Mouse (Mus musculus): ENCODE data around the gene Uqcr10. TPM values are rescaled to one million over a fixed set of nuclear protein-coding genes. Genes with fewer than 3 reads are reported as not detected.

Gene Uqcr10
- polyA plus RNA-seq (2012; rRNA removed): 492 and 641 TPM in 2 replicates

DNA sequence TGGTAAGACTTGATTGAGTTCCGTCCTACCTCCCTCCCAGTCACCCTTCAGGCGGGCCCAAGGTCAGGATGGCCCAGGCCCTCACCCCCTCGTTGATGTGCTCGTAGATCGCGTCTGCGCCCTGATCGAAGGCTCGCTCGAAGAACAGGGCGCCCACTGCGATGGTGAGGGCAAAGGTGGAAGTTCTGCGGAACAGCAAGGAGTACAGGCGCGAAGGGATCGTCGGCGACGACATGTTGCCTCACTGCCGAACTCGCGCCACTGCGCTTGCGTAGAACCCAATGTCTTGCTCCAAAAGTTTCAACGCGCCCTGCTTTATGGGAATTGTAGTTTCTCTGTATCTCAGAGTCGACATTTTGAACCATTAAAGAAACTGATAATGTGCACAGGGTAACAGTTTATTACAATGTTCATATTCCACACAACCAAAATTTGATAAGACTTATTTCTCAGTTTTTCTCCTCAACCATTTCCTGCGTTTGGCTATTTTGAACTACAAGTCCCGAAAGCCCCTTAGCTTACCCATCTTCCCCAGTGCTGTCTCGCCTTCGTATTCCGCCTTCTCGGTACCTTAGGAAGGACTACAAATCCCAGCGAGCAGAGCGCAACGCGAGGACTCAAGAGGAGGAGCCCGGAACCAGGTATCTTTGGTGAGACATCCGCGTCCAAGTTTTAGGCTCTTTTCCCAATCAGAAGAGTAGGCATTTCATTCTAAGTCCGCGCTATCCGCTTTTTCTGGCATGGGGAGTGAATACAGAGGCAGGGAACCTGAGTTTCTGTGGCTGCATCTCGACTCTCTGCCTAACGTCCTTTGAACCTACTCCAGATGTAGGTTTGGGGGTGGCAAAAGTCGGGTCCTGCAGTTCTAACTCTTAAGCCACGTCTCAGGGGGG lies at the start of gene Uqcr10, which contains the start of gene Zmat5:
Uqcr10 (minus strand) TSS at position 271 of the 893 bp plus-strand sequence.
Zmat5 (plus strand) TSS at position 607 of the 893 bp plus-strand sequence.
- H3K4me1 ChIP-seq (ENCODE audit: control insufficient read depth, insufficient read depth, insufficient read length, low read length): peaks cover 4% of the 10 kb centered on the region; the same call in 1 of the 2 replicates
- peak within 1 kb of the TSS; percentile 88 for H3K27ac ChIP-seq (ENCODE audit: insufficient read depth, low read depth, low read length)
- peak; percentile 4; the same call in 1 of the 2 replicates for TF ChIP-seq CTCF (IDR thresholded peaks at IDR 0.05; ENCODE audit: extremely low read depth, insufficient read length, insufficient replicate concordance, low read depth, low read length)
- peak; percentile 92 for TF ChIP-seq POLR2A (IDR thresholded peaks at IDR 0.05; ENCODE audit: low read depth, low read length)
- peaks cover 18% of the 10 kb centered on the region for H3K36me3 ChIP-seq (ENCODE audit: control insufficient read depth, insufficient read depth, low read length)
- under 1% methylated on average over 47 of the region's 47 CpGs for WGBS
- H3K4me3 ChIP-seq (ENCODE audit: low read depth, low read length): peak within 1 kb of the TSS; percentile 77
- H3K27me3 ChIP-seq (ENCODE audit: control insufficient read depth, insufficient read depth, low read length): no peaks in the 10 kb centered on the region

DNA sequence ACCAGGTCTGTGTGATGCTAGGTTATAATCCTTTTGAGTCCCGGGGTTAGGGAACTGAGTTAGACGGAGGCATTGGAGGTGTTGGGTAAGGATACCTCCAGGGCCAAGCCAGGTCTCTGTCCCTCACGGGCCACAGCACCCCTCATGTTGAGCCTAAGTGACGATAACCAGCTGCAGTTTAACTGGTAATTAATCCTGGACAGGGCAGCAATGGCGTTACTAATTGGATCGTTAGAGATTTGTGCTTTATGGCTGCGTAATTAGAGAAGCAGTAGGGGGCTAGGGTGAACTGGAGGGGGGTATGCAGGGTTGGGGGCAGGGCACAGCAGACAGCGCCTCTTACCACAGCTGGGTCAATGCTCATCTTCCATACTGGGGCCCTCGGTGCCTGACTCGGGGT lies 48.7 kb upstream of the Uqcr10 start:
- 53% methylated on average over 10 of the region's 10 CpGs for WGBS
- Histone ChIP-seq H3K27me3 (ENCODE audit: control insufficient read depth, insufficient read depth, low read length) (peaks cover 16% of the 10 kb centered on the region), H3K27ac (ENCODE audit: insufficient read depth, low read depth, low read length) (no peak overlapping the region), H3K4me3 (ENCODE audit: low read depth, low read length) (no peak overlapping the region), H3K36me3 (ENCODE audit: control insufficient read depth, insufficient read depth, low read length) (no peaks in the 10 kb centered on the region), H3K4me1 (ENCODE audit: control insufficient read depth, insufficient read depth, insufficient read length, low read length) (no peaks in the 10 kb centered on the region)
- TF ChIP-seq CTCF (IDR thresholded peaks at IDR 0.05; ENCODE audit: extremely low read depth, insufficient read length, insufficient replicate concordance, low read depth, low read length): no peak
- TF ChIP-seq POLR2A (IDR thresholded peaks at IDR 0.05; ENCODE audit: low read depth, low read length): no peak

DNA sequence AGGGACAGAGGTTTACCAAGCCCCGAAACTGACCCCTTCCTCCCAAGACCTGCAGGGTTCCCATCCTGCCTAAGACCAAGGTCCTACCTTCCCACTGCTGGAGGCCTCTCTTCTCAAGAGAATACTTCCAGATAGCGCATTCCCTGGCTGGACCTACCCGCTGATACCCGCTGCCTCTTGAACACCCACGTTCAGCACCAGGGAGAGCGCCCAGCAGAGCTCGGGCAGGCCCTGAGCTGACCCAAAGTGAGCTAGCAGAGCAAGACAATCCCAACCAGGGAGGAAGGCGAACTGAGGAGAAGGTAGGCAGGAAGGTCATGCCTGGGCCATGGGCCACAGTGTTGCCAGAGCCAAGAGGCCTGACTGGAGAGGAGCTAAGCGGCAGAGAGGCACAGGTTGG lies 46.1 kb upstream of the Uqcr10 start:
- H3K27ac ChIP-seq (ENCODE audit: insufficient read depth, low read depth, low read length): no peak overlapping the region
- H3K4me1 ChIP-seq (ENCODE audit: control insufficient read depth, insufficient read depth, insufficient read length, low read length): no peaks in the 10 kb centered on the region
- TF ChIP-seq POLR2A (IDR thresholded peaks at IDR 0.05; ENCODE audit: low read depth, low read length) (no peak), CTCF (IDR thresholded peaks at IDR 0.05; ENCODE audit: extremely low read depth, insufficient read length, insufficient replicate concordance, low read depth, low read length) (no peak)
- WGBS: 3% methylated on average over 9 of the region's 9 CpGs
- no peaks in the 10 kb centered on the region for H3K36me3 ChIP-seq (ENCODE audit: control insufficient read depth, insufficient read depth, low read length)
- no peak overlapping the region for H3K4me3 ChIP-seq (ENCODE audit: low read depth, low read length)
- peaks cover 41% of the 10 kb centered on the region for H3K27me3 ChIP-seq (ENCODE audit: control insufficient read depth, insufficient read depth, low read length)

GRCm38 (mm10) chr11:4747285-4747684 lies 43.1 kb upstream of the Uqcr10 start:
- TF ChIP-seq CTCF (IDR thresholded peaks at IDR 0.05; ENCODE audit: extremely low read depth, insufficient read length, insufficient replicate concordance, low read depth, low read length): no peak
- TF ChIP-seq POLR2A (IDR thresholded peaks at IDR 0.05; ENCODE audit: low read depth, low read length): no peak
- Histone ChIP-seq H3K27me3 (ENCODE audit: control insufficient read depth, insufficient read depth, low read length) (peaks cover 44% of the 10 kb centered on the region), H3K4me3 (ENCODE audit: low read depth, low read length) (no peak overlapping the region), H3K36me3 (ENCODE audit: control insufficient read depth, insufficient read depth, low read length) (no peaks in the 10 kb centered on the region), H3K27ac (ENCODE audit: insufficient read depth, low read depth, low read length) (no peak overlapping the region), H3K4me1 (ENCODE audit: control insufficient read depth, insufficient read depth, insufficient read length, low read length) (no peaks in the 10 kb centered on the region)
- WGBS: 7% methylated on average over 12 of the region's 12 CpGs

DNA sequence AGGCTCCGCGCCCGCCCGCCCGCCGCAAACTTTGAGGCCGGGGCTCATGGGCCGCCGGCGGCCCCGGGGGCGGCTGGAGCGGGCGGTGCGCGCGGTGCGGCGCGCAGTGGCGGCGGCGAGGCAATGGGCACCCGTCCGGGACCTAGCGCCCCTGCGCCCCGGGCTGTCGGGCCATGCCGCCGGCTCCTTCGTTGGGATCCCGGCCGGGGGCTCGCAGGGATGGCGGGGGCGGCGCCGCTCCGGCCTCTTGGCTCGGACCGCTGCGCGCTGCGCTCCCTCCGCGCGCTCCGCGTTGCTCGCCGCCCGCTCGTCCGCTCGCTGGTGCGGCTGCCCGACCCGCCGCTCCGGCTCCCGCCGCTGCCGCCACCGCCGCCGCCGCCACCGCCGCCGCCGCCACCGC lies 42.6 kb upstream of the Uqcr10 start, which contains the start of gene Cabp7:
Cabp7 (minus strand) TSS at position 46 of the 400 bp plus-strand sequence.
- no peak within 1 kb of the TSS for H3K27ac ChIP-seq (ENCODE audit: insufficient read depth, low read depth, low read length)
- peaks cover 44% of the 10 kb centered on the region for H3K27me3 ChIP-seq (ENCODE audit: control insufficient read depth, insufficient read depth, low read length)
- 2% methylated on average over 43 of the region's 73 CpGs for WGBS
- H3K36me3 ChIP-seq (ENCODE audit: control insufficient read depth, insufficient read depth, low read length): no peaks in the 10 kb centered on the region
- no peaks in the 10 kb centered on the region for H3K4me1 ChIP-seq (ENCODE audit: control insufficient read depth, insufficient read depth, insufficient read length, low read length)
- TF ChIP-seq CTCF (IDR thresholded peaks at IDR 0.05; ENCODE audit: extremely low read depth, insufficient read length, insufficient replicate concordance, low read depth, low read length) (no peak), POLR2A (IDR thresholded peaks at IDR 0.05; ENCODE audit: low read depth, low read length) (no peak)
- H3K4me3 ChIP-seq (ENCODE audit: low read depth, low read length): peak within 1 kb of the TSS; percentile 34

- 2% methylated on average over 39 of the region's 39 CpGs for WGBS
- no peaks in the 10 kb centered on the region for H3K4me1 ChIP-seq (ENCODE audit: control insufficient read depth, insufficient read depth, insufficient read length, low read length)
- H3K27me3 ChIP-seq (ENCODE audit: control insufficient read depth, insufficient read depth, low read length): peaks cover 44% of the 10 kb centered on the region
- no peaks in the 10 kb centered on the region for H3K36me3 ChIP-seq (ENCODE audit: control insufficient read depth, insufficient read depth, low read length)
- TF ChIP-seq POLR2A (IDR thresholded peaks at IDR 0.05; ENCODE audit: low read depth, low read length): no peak
- no peak for TF ChIP-seq CTCF (IDR thresholded peaks at IDR 0.05; ENCODE audit: extremely low read depth, insufficient read length, insufficient replicate concordance, low read depth, low read length)
- H3K4me3 ChIP-seq (ENCODE audit: low read depth, low read length): no peak overlapping the region
- H3K27ac ChIP-seq (ENCODE audit: insufficient read depth, low read depth, low read length): no peak overlapping the region
These were observed 41.8 kb upstream of the Uqcr10 start for GRCm38 (mm10) chr11:4745969-4746368.

- H3K4me3 ChIP-seq (ENCODE audit: low read depth, low read length): no peak overlapping the region
- H3K27me3 ChIP-seq (ENCODE audit: control insufficient read depth, insufficient read depth, low read length): peaks cover 39% of the 10 kb centered on the region
- no peak for TF ChIP-seq POLR2A (IDR thresholded peaks at IDR 0.05; ENCODE audit: low read depth, low read length)
- no peak for TF ChIP-seq CTCF (IDR thresholded peaks at IDR 0.05; ENCODE audit: extremely low read depth, insufficient read length, insufficient replicate concordance, low read depth, low read length)
- H3K4me1 ChIP-seq (ENCODE audit: control insufficient read depth, insufficient read depth, insufficient read length, low read length): no peaks in the 10 kb centered on the region
- 55% methylated on average over 6 of the region's 6 CpGs for WGBS
- H3K27ac ChIP-seq (ENCODE audit: insufficient read depth, low read depth, low read length): no peak overlapping the region
- no peaks in the 10 kb centered on the region for H3K36me3 ChIP-seq (ENCODE audit: control insufficient read depth, insufficient read depth, low read length)
These were observed 40.5 kb upstream of the Uqcr10 start for GRCm38 (mm10) chr11:4744691-4745090.
